Mouse (Mus musculus): ENCODE results near the gene Gm49673. TPM values are rescaled to one million over a fixed set of nuclear protein-coding genes. Genes with fewer than 3 reads are reported as not detected.
"Not testable (repeated sequence)": the region's sequence is repeated elsewhere in the genome, so short reads cannot be mapped to it uniquely, and the experiment has no call there.

Gm49673 gene
- polyA plus RNA-seq (2015; fragmentation: Nextera tagmentation; extraction: Ambion mirVana), result 0.23 and 0.28 TPM in 2 replicates

- Histone ChIP-seq H3K4me2 (peak within 1 kb of the TSS; percentile 59), H3K9ac (peak within 1 kb of the TSS; percentile 70), H3K4me3 (peak within 1 kb of the TSS; percentile 50)
- H3K27me3 ChIP-seq; H3K36me3 ChIP-seq; H3K4me1 ChIP-seq (replicated peaks); H3K9me3 ChIP-seq; H3K27ac ChIP-seq (replicated peaks): not testable (repeated sequence)
- ATAC-seq (ENCODE audit: low read depth), result peak; percentile 98
- 2% methylated on average over 49 of the region's 67 CpGs for WGBS
Observed at GRCm38 (mm10) chr17:8147439-8148316, at the start of gene Gm49673, which contains the start of gene Rnaset2a. Gm49673 (minus strand) TSS chr17:8147788. Rnaset2a (minus strand) TSS chr17:8148097.

GRCm38 (mm10) chr17:8195685-8196376 lies 48.2 kb upstream of the Gm49673 start:
- 94% methylated on average over 8 of the region's 8 CpGs for WGBS
- Histone ChIP-seq H3K27ac (replicated peaks) (no peak overlapping the region), H3K4me1 (replicated peaks) (no peaks in the 10 kb centered on the region), H3K4me3 (no peak overlapping the region), H3K4me2 (no peak overlapping the region), H3K27me3 (no peaks in the 10 kb centered on the region), H3K9me3 (no peaks in the 10 kb centered on the region), H3K36me3 (peaks cover 54% of the 10 kb centered on the region), H3K9ac (no peak overlapping the region)
- ATAC-seq (ENCODE audit: low read depth), result no peak

DNA sequence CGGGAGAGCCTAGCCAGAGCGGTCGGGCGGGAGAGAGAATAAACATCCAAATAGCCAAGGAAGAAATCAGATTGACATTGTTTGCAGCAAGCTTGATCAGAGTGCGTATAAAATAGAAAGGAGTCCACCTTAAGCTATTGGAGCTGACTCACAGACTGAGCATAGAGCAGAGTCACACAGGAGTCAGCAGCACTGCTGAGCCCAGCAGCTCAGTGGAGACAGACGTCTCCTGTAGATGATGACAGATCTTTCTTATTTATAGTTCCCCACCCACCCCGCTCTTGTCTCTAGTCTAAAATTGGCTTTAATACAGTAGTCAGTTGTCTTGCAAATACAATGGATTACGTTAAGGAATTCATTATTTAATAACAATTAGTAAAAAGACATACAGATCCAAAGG lies 46.1 kb upstream of the Gm49673 start:
- H3K9ac ChIP-seq, result no peak overlapping the region
- ATAC-seq (ENCODE audit: low read depth), result no peak
- peaks cover 75% of the 10 kb centered on the region for H3K36me3 ChIP-seq
- no peaks in the 10 kb centered on the region for H3K9me3 ChIP-seq
- no peak overlapping the region for H3K4me3 ChIP-seq
- no peaks in the 10 kb centered on the region for H3K27me3 ChIP-seq
- H3K27ac ChIP-seq (replicated peaks), result no peak overlapping the region
- no peaks in the 10 kb centered on the region for H3K4me1 ChIP-seq (replicated peaks)
- whole genome bisulfite sequencing, result 88% methylated on average over 8 of the region's 8 CpGs
- H3K4me2 ChIP-seq, result no peak overlapping the region

GRCm38 (mm10) chr17:8184217-8184616 lies 36.6 kb upstream of the Gm49673 start:
- Histone ChIP-seq H3K36me3 (peaks cover 80% of the 10 kb centered on the region), H3K9me3 (no peaks in the 10 kb centered on the region), H3K4me2 (no peak overlapping the region), H3K27ac (replicated peaks) (no peak overlapping the region), H3K9ac (no peak overlapping the region), H3K27me3 (no peaks in the 10 kb centered on the region), H3K4me1 (replicated peaks) (no peaks in the 10 kb centered on the region), H3K4me3 (no peak overlapping the region)
- 86% methylated on average over 7 of the region's 7 CpGs for WGBS
- ATAC-seq (ENCODE audit: low read depth), result no peak

DNA sequence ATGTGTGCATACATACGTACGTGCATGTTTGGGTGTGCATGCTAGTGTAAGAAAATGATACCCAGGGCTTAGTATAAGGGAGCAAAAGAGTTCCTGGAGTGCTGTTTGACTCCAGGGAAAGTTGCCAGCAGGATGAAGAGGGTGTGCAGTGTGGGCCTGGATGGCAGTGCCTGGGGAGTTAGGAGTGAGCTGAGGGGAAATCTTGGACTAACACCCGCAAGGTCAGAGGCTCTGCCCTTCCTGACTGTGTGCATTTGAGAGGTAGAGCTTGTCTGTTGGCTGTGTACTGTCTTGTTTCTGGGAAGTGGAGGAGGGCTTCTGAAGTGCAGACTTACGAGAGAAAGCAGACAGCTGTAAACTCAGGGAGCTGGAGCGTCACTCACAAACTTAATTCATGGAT lies 36.2 kb upstream of the Gm49673 start:
- Histone ChIP-seq H3K4me1 (replicated peaks) (no peaks in the 10 kb centered on the region), H3K4me3 (no peak overlapping the region), H3K4me2 (no peak overlapping the region), H3K27me3 (no peaks in the 10 kb centered on the region), H3K27ac (replicated peaks) (no peak overlapping the region), H3K9ac (no peak overlapping the region), H3K9me3 (no peaks in the 10 kb centered on the region), H3K36me3 (peaks cover 79% of the 10 kb centered on the region)
- ATAC-seq (ENCODE audit: low read depth), result no peak
- 79% methylated on average over 5 of the region's 5 CpGs for WGBS

GRCm38 (mm10) chr17:8177090-8177489 lies 29.5 kb upstream of the Gm49673 start:
- H3K36me3 ChIP-seq, result peaks cover 78% of the 10 kb centered on the region

GRCm38 (mm10) chr17:8171081-8171480 lies 23.5 kb upstream of the Gm49673 start:
- Histone ChIP-seq H3K9me3 (no peaks in the 10 kb centered on the region), H3K36me3 (peaks cover 65% of the 10 kb centered on the region), H3K4me3 (no peak overlapping the region), H3K27me3 (no peaks in the 10 kb centered on the region), H3K4me2 (no peak overlapping the region), H3K4me1 (replicated peaks) (peaks cover 5% of the 10 kb centered on the region), H3K9ac (no peak overlapping the region), H3K27ac (replicated peaks) (no peak overlapping the region)
- ATAC-seq (ENCODE audit: low read depth), result no peak
- WGBS, result 65% methylated on average over 4 of the region's 4 CpGs

More at GRCm38 (mm10) chr17:8177090-8177489, 29.5 kb upstream of the Gm49673 start:
- ATAC-seq (ENCODE audit: low read depth), result no peak
- H3K27me3 ChIP-seq, result no peaks in the 10 kb centered on the region
- H3K4me2 ChIP-seq, result no peak overlapping the region
- no peak overlapping the region for H3K4me3 ChIP-seq
- H3K9me3 ChIP-seq, result no peaks in the 10 kb centered on the region
- WGBS, result 74% methylated on average over 5 of the region's 5 CpGs
- no peaks in the 10 kb centered on the region for H3K4me1 ChIP-seq (replicated peaks)
- H3K27ac ChIP-seq (replicated peaks), result no peak overlapping the region
- no peak overlapping the region for H3K9ac ChIP-seq

- no peak for ATAC-seq (ENCODE audit: low read depth)
- H3K27me3 ChIP-seq, result no peaks in the 10 kb centered on the region
- peaks cover 5% of the 10 kb centered on the region for H3K4me1 ChIP-seq (replicated peaks)
- no peak overlapping the region for H3K4me3 ChIP-seq
- WGBS, result 86% methylated on average over 7 of the region's 7 CpGs
- no peak overlapping the region for H3K27ac ChIP-seq (replicated peaks)
- H3K4me2 ChIP-seq, result no peak overlapping the region
- H3K9ac ChIP-seq, result no peak overlapping the region
- peaks cover 58% of the 10 kb centered on the region for H3K36me3 ChIP-seq
- no peaks in the 10 kb centered on the region for H3K9me3 ChIP-seq
Observed at GRCm38 (mm10) chr17:8170331-8170730, 22.7 kb upstream of the Gm49673 start.

- not testable (repeated sequence) for H3K9me3 ChIP-seq; H3K4me2 ChIP-seq; H3K9ac ChIP-seq; H3K4me3 ChIP-seq; H3K27me3 ChIP-seq; H3K27ac ChIP-seq (replicated peaks); ATAC-seq (ENCODE audit: low read depth); H3K4me1 ChIP-seq (replicated peaks)
- WGBS, result 98% methylated on average over 7 of the region's 8 CpGs
- H3K36me3 ChIP-seq, result peaks cover 31% of the 10 kb centered on the region
Observed at GRCm38 (mm10) chr17:8167436-8167835, 19.8 kb upstream of the Gm49673 start.

GRCm38 (mm10) chr17:8166454-8166853 lies 18.9 kb upstream of the Gm49673 start:
- not testable (repeated sequence) for H3K27me3 ChIP-seq; H3K27ac ChIP-seq (replicated peaks); ATAC-seq (ENCODE audit: low read depth); H3K9ac ChIP-seq; H3K4me1 ChIP-seq (replicated peaks); H3K9me3 ChIP-seq
- 48% methylated on average over 2 of the region's 3 CpGs for WGBS
- H3K4me3 ChIP-seq, result peak overlapping the region; percentile 50
- H3K36me3 ChIP-seq, result peaks cover 21% of the 10 kb centered on the region
- H3K4me2 ChIP-seq, result peak overlapping the region; percentile 55

DNA sequence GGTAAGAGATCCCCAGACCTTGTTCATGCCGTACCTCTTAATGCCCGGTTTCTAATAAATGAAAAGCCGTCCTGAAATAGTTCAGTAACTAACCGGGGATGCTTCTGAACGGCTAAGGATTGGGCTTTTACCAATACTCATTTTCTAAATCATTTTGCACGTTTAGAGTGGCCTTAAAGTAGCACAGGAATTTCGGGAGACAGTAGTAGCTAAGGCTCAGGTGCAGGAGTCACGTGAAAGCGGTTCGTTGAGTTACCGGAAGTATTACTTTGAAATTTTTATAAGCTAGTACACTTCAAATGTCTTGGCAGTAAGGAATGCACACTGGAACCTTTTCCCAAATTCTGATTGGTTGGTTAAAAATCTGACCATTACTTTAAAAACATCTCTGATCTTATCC lies 18.4 kb upstream of the Gm49673 start:
- H3K9ac ChIP-seq, result peak overlapping the region; percentile 65; the same call in 1 of the 2 replicates
- not testable (repeated sequence) for ATAC-seq (ENCODE audit: low read depth); H3K4me1 ChIP-seq (replicated peaks); H3K9me3 ChIP-seq; H3K27me3 ChIP-seq; H3K27ac ChIP-seq (replicated peaks)
- H3K4me2 ChIP-seq, result peak overlapping the region; percentile 55
- H3K4me3 ChIP-seq, result peak overlapping the region; percentile 50
- 0% methylated on average over 11 of the region's 11 CpGs for WGBS
- H3K36me3 ChIP-seq, result peaks cover 18% of the 10 kb centered on the region

DNA sequence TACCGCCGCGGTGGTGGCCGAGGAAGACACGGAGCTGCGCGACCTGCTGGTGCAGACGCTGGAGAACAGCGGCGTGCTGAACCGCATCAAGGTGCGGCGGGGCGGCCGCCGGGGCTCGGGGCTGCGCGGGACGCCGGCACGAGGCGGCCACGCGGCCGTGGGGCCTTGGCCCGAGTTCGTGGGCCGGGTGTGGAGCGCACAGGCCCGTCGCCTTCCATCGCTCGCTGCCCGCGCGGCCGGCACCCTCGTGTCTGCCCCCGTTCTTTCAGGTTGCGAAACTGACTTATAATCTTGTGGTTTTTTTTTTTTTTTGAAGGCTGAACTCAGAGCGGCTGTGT lies 18.0 kb upstream of the Gm49673 start:
- H3K27me3 ChIP-seq; H3K9me3 ChIP-seq; H3K4me1 ChIP-seq (replicated peaks); ATAC-seq (ENCODE audit: low read depth): not testable (repeated sequence)
- Histone ChIP-seq H3K4me2 (peak overlapping the region; percentile 55), H3K4me3 (peak overlapping the region; percentile 50), H3K9ac (peak overlapping the region; percentile 65), H3K36me3 (peaks cover 15% of the 10 kb centered on the region), H3K27ac (replicated peaks) (0 out of 2 replicates have a peak overlapping the region, but pooled peaks have one; percentile 56)
- under 1% methylated on average over 39 of the region's 42 CpGs for WGBS

Measured in neural tube, embryonic 13.5 days (tissue).